Mouse (Mus musculus): ENCODE measurements around the gene Trmt112. TPM values are rescaled to one million over a fixed set of nuclear protein-coding genes. Genes with fewer than 3 reads are reported as not detected.
"Not testable (repeated sequence)": the region's sequence is repeated elsewhere in the genome, so short reads cannot be mapped to it uniquely, and the experiment has no call there.

The Trmt112 gene
- polyA plus RNA-seq, 1 experiment from 2014 or later, result 116 TPM

GRCm38 (mm10) chr19:6893731-6894451, 15.6 kb upstream of the Trmt112 start:
- ATAC-seq (replicated peaks), result no peak
- H3K27ac ChIP-seq (replicated peaks), result no peak overlapping the region
- H3K4me3 ChIP-seq, result no peak overlapping the region
- 92% methylated on average over 14 of the region's 14 CpGs for WGBS
- no peak overlapping the region for H3K4me2 ChIP-seq (replicated peaks)
- H3K9me3 ChIP-seq, result no peaks in the 10 kb centered on the region
- H3K4me1 ChIP-seq, result no peaks in the 10 kb centered on the region
- no peak overlapping the region for H3K9ac ChIP-seq (replicated peaks)
- no peaks in the 10 kb centered on the region for H3K27me3 ChIP-seq
- no peaks in the 10 kb centered on the region for H3K36me3 ChIP-seq

DNA sequence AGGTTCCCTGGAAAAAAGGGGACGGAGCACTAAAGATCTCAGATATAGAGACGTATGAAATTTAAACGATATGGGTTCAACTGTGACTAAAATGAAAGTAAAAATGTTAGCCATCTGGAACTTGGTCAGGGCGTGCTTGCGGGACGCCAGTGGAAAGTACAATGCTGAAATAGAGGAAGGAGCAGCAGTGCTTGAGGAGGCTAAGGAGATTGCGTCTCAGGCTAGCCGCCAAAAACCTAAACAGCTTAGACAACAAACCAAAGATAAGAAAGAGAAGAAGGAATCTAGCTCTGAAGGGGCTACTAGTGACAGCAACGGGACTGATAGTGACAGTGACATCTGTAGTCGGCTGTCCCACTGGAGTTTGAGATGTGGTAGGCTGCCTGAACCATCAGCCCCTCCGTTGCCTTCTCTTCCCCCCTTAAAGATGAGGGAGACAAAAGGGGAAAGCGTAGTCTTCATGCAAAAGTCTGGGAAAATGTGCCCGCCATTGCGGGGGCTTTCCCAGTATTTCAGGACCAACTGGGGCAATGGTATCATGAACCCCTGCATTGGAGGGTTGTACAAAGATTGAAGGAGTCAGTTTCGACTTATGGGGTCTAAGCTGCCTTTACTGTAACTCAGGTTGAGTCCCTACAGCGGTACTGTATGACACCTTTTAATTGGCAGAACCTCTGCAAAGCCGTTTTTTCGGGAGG, 13.7 kb upstream of the Trmt112 start:
- H3K4me1 ChIP-seq; H3K36me3 ChIP-seq; H3K27me3 ChIP-seq; H3K9me3 ChIP-seq; H3K27ac ChIP-seq (replicated peaks); H3K4me2 ChIP-seq (replicated peaks); H3K4me3 ChIP-seq; H3K9ac ChIP-seq (replicated peaks); ATAC-seq (replicated peaks): not testable (repeated sequence)
- WGBS, result 91% methylated on average over 18 of the region's 18 CpGs

GRCm38 (mm10) chr19:6899641-6900040, 9.9 kb upstream of the Trmt112 start:
- H3K9me3 ChIP-seq, result no peaks in the 10 kb centered on the region
- H3K27me3 ChIP-seq, result no peaks in the 10 kb centered on the region
- no peaks in the 10 kb centered on the region for H3K4me1 ChIP-seq
- WGBS, result 82% methylated on average over 4 of the region's 4 CpGs
- no peak overlapping the region for H3K4me2 ChIP-seq (replicated peaks)
- ATAC-seq (replicated peaks), result no peak
- H3K27ac ChIP-seq (replicated peaks), result no peak overlapping the region
- no peak overlapping the region for H3K4me3 ChIP-seq
- H3K36me3 ChIP-seq, result no peaks in the 10 kb centered on the region
- no peak overlapping the region for H3K9ac ChIP-seq (replicated peaks)

GRCm38 (mm10) chr19:6903031-6903430, 6.5 kb upstream of the Trmt112 start:
- Histone ChIP-seq H3K27me3 (no peaks in the 10 kb centered on the region), H3K4me3 (no peak overlapping the region), H3K9ac (replicated peaks) (no peak overlapping the region), H3K27ac (replicated peaks) (no peak overlapping the region), H3K4me1 (peaks cover 5% of the 10 kb centered on the region), H3K4me2 (replicated peaks) (no peak overlapping the region), H3K9me3 (no peaks in the 10 kb centered on the region), H3K36me3 (0 out of 2 replicates have a peak, but pooled peaks cover 10% of the 10 kb centered on the region)
- 91% methylated on average over 1 of the region's 1 CpGs for WGBS
- no peak for ATAC-seq (replicated peaks)

- H3K9ac ChIP-seq (replicated peaks), result no peak overlapping the region
- 0 out of 2 replicates have a peak, but pooled peaks cover 10% of the 10 kb centered on the region for H3K36me3 ChIP-seq
- H3K27me3 ChIP-seq, result no peaks in the 10 kb centered on the region
- H3K4me2 ChIP-seq (replicated peaks), result no peak overlapping the region
- H3K27ac ChIP-seq (replicated peaks), result no peak overlapping the region
- no peak overlapping the region for H3K4me3 ChIP-seq
- WGBS, result 72% methylated on average over 2 of the region's 2 CpGs
- ATAC-seq (replicated peaks), result no peak
- H3K9me3 ChIP-seq, result no peaks in the 10 kb centered on the region
- H3K4me1 ChIP-seq, result peaks cover 16% of the 10 kb centered on the region
These were observed 4.7 kb upstream of the Trmt112 start for GRCm38 (mm10) chr19:6904846-6905245.

DNA sequence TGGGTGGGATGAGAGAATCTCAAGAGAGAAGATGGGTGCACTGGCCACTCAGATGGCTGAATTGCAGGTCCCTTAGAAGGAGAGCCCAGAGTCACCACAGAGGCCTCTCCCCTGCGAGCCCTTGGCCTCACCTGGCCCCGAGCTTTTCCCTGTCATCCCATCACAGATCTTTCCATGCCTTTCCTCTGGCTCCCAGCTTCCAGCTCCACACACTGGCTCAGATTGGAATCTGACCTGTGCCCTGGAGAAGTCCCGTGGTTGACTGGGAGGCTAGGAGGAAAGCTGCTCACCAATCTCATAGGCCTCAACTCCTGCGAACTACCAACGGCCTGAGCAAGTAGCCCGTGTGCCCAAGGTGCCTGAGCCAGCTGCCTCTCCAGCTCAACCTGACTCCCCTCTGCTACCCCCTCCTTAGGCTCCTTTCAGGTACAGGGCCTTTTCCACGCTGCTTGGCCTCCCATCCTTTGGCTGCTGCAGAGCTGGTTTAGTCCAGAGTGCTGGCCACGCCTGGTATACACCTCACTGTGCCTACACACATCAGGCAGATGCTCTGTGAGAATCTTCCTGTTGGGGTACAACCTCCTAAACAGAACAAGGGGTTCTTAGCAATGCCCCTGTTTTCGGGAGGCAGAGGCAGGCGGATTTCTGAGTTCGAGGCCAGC, 3.9 kb upstream of the Trmt112 start:
- Histone ChIP-seq H3K27ac (replicated peaks) (no peak overlapping the region), H3K27me3 (no peaks in the 10 kb centered on the region), H3K4me3 (no peak overlapping the region), H3K4me2 (replicated peaks) (no peak overlapping the region), H3K36me3 (0 out of 2 replicates have a peak, but pooled peaks cover 10% of the 10 kb centered on the region), H3K9ac (replicated peaks) (no peak overlapping the region), H3K4me1 (peaks cover 20% of the 10 kb centered on the region), H3K9me3 (no peaks in the 10 kb centered on the region)
- ATAC-seq (replicated peaks), result no peak
- 92% methylated on average over 11 of the region's 11 CpGs for WGBS

- Histone ChIP-seq H3K9ac (replicated peaks) (no peak overlapping the region), H3K4me3 (no peak overlapping the region), H3K4me2 (replicated peaks) (no peak overlapping the region), H3K36me3 (0 out of 2 replicates have a peak, but pooled peaks cover 13% of the 10 kb centered on the region), H3K9me3 (no peaks in the 10 kb centered on the region), H3K27me3 (no peaks in the 10 kb centered on the region), H3K27ac (replicated peaks) (no peak overlapping the region), H3K4me1 (peaks cover 23% of the 10 kb centered on the region)
- ATAC-seq (replicated peaks), result no peak
- 92% methylated on average over 3 of the region's 3 CpGs for WGBS
These were observed 3.3 kb upstream of the Trmt112 start for GRCm38 (mm10) chr19:6906199-6906598.

DNA sequence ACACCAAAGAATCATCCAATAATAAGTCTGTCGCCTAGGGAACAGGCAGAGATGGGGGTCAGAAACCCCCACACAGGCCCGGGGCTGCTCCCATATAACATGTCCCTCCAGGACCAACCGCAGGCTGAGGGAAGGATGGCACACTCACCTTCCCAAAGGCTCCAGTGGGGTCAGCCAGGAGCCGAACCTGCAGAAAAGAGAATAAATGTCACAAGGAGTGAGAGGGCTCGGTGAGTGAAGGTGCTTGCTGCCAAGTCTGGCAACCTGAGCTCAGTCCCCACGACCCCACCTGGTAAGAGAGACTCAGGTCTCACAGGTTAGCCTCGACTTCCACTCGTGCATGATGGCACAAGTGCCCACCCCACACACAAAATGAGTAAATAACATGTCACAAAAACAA, 2.4 kb upstream of the Trmt112 start:
- no peak overlapping the region for H3K27ac ChIP-seq (replicated peaks)
- WGBS, result 93% methylated on average over 8 of the region's 8 CpGs
- no peak overlapping the region for H3K4me2 ChIP-seq (replicated peaks)
- no peaks in the 10 kb centered on the region for H3K9me3 ChIP-seq
- ATAC-seq (replicated peaks), result no peak
- H3K36me3 ChIP-seq, result peaks cover 21% of the 10 kb centered on the region
- no peak overlapping the region for H3K4me3 ChIP-seq
- no peak overlapping the region for H3K9ac ChIP-seq (replicated peaks)
- H3K4me1 ChIP-seq, result peaks cover 26% of the 10 kb centered on the region
- no peaks in the 10 kb centered on the region for H3K27me3 ChIP-seq

DNA sequence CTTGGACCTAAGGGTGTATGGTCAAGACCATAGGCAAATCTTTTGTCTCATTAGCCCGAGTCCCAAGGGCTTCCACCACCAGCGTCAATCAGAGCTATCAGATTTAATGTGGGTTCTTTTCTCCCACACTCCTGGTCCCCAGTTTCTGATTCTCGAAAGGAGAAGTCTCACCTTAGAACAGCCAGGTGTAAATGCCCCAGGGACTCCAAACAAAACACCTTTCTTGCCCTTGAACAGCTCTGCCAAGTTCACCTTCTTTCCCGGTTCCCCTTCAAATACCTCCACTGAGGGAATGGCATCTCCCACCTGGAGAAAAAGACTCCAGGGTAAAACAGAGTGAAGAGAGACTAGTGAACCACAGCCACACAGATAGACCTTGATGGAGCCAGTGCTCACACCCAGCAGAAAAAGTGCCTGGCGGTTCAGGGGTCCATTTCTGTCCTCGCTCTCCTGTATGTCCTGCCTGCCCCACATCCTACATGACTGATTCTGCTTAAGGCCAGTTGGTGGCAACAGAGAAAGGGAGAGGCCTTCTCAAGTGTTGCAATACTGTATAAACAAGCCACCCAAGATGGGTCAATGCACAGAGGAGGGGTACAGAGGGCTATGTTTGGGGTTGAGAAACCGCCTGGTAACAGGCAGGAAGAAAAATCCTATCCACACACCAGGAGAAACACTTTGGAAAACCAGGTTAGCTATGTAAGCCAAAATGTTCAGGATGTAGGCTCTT, 1.5 kb upstream of the Trmt112 start:
- Histone ChIP-seq H3K4me2 (replicated peaks) (peak overlapping the region; percentile 73), H3K27ac (replicated peaks) (no peak overlapping the region), H3K9ac (replicated peaks) (0 out of 2 replicates have a peak overlapping the region, but pooled peaks have one; percentile 0), H3K36me3 (peaks cover 30% of the 10 kb centered on the region), H3K4me3 (no peak overlapping the region), H3K27me3 (no peaks in the 10 kb centered on the region), H3K9me3 (no peaks in the 10 kb centered on the region), H3K4me1 (peaks cover 26% of the 10 kb centered on the region)
- no peak for ATAC-seq (replicated peaks)
- WGBS, result 89% methylated on average over 7 of the region's 7 CpGs

DNA sequence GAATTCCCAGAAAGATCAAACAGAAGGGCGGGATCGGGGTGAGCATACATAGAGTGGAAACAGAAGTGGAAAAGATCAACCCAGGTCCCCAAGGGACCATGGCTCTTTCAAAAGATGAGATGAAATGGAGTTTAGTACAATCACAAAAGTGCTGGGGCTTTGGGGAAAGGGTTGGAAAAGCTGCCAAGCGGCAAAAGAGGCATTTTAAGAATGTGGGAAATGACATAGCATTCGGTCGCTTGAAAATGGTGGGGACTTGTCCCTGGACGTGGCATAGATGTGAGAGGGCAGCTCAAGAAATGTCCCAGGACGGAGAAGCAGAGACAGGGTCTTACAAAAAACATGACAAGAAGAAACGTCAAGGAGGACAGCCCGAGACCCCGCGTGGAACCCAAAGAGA, 477 bp upstream of the Trmt112 start:
- Histone ChIP-seq H3K4me3 (peak overlapping the region; percentile 60), H3K9ac (replicated peaks) (peak overlapping the region; percentile 69), H3K9me3 (no peaks in the 10 kb centered on the region), H3K27ac (replicated peaks) (peak overlapping the region; percentile 97), H3K4me2 (replicated peaks) (peak overlapping the region; percentile 73), H3K36me3 (peaks cover 39% of the 10 kb centered on the region), H3K27me3 (no peaks in the 10 kb centered on the region), H3K4me1 (peaks cover 26% of the 10 kb centered on the region)
- 13% methylated on average over 11 of the region's 11 CpGs for WGBS
- no peak for ATAC-seq (replicated peaks)

- 0 out of 2 replicates have a peak, but pooled peaks have one; percentile 4 for ATAC-seq (replicated peaks)
- Histone ChIP-seq H3K4me3 (peak overlapping the region; percentile 60), H3K36me3 (peaks cover 35% of the 10 kb centered on the region), H3K4me2 (replicated peaks) (peak overlapping the region; percentile 73), H3K27ac (replicated peaks) (peak overlapping the region; percentile 97), H3K4me1 (peaks cover 26% of the 10 kb centered on the region), H3K9ac (replicated peaks) (peak overlapping the region; percentile 69)
- under 1% methylated on average over 30 of the region's 30 CpGs for WGBS
- not testable (repeated sequence) for H3K9me3 ChIP-seq, H3K27me3 ChIP-seq
These were observed 808 bp downstream of the Trmt112 start for GRCm38 (mm10) chr19:6910306-6910705.
